Mouse (Mus musculus) naive thymus-derived CD4-positive, alpha-beta T cell, adult 2 months (primary cell): ENCODE measurements around the gene D630003M21Rik.

Experiments used
- DNase-seq: peaks from one replicate; pipeline ENCODE4 v3.0.0-alpha.2; 2011; ENCODE audit warnings: low read depth

The D630003M21Rik gene

GRCm38 (mm10) chr2:158228670-158229502 is at the start of gene D630003M21Rik:
D630003M21Rik (minus strand) TSS chr2:158229222.
- DNase-seq, result no peak

GRCm38 (mm10) chr2:158276878-158277277 is 47.9 kb upstream of the D630003M21Rik start:
- no peak for DNase-seq

GRCm38 (mm10) chr2:158276451-158276850 is 47.4 kb upstream of the D630003M21Rik start:
- DNase-seq, result no peak

GRCm38 (mm10) chr2:158275811-158276210 is 46.8 kb upstream of the D630003M21Rik start:
- no peak for DNase-seq

GRCm38 (mm10) chr2:158275349-158275748 is 46.3 kb upstream of the D630003M21Rik start:
- peak; percentile 60 for DNase-seq

GRCm38 (mm10) chr2:158273646-158274045 is 44.6 kb upstream of the D630003M21Rik start:
- peak; percentile 56 for DNase-seq

GRCm38 (mm10) chr2:158270017-158270416 is 41.0 kb upstream of the D630003M21Rik start:
- no peak for DNase-seq

GRCm38 (mm10) chr2:158264877-158265276 is 35.9 kb upstream of the D630003M21Rik start:
- no peak for DNase-seq

- no peak for DNase-seq
These were observed 30.5 kb upstream of the D630003M21Rik start for GRCm38 (mm10) chr2:158259498-158259897.

- DNase-seq, result peak; percentile 72
These were observed 29.8 kb upstream of the D630003M21Rik start for GRCm38 (mm10) chr2:158258781-158259180.

- DNase-seq, result no peak
These were observed 29.0 kb upstream of the D630003M21Rik start, which contains the start of gene Bpi for GRCm38 (mm10) chr2:158258005-158258418. Bpi (plus strand) TSS chr2:158258094.

GRCm38 (mm10) chr2:158256894-158257293 is 27.9 kb upstream of the D630003M21Rik start:
- DNase-seq, result no peak

- DNase-seq, result no peak
These were observed 24.8 kb upstream of the D630003M21Rik start for GRCm38 (mm10) chr2:158253806-158254205.

GRCm38 (mm10) chr2:158250558-158250957 is 21.5 kb upstream of the D630003M21Rik start:
- no peak for DNase-seq

GRCm38 (mm10) chr2:158248318-158248717 is 19.3 kb upstream of the D630003M21Rik start:
- no peak for DNase-seq

GRCm38 (mm10) chr2:158247852-158248251 is 18.8 kb upstream of the D630003M21Rik start:
- no peak for DNase-seq

GRCm38 (mm10) chr2:158245072-158245817 is 16.2 kb upstream of the D630003M21Rik start:
- DNase-seq, result no peak

- DNase-seq, result no peak
These were observed 14.3 kb upstream of the D630003M21Rik start for GRCm38 (mm10) chr2:158243129-158243870.

- no peak for DNase-seq
These were observed 13.3 kb upstream of the D630003M21Rik start for GRCm38 (mm10) chr2:158242170-158242896.

- DNase-seq, result no peak
These were observed 12.2 kb upstream of the D630003M21Rik start for GRCm38 (mm10) chr2:158241126-158241738.

GRCm38 (mm10) chr2:158238101-158238500 is 9.1 kb upstream of the D630003M21Rik start:
- DNase-seq, result no peak
